Mouse (Mus musculus): ENCODE measurements around the gene Dgcr8. TPM values are rescaled to one million over a fixed set of nuclear protein-coding genes. Genes with fewer than 3 reads are reported as not detected.

Gene Dgcr8
- polyA plus RNA-seq, 1 experiment from 2014 or later: 41.4 TPM

DNA sequence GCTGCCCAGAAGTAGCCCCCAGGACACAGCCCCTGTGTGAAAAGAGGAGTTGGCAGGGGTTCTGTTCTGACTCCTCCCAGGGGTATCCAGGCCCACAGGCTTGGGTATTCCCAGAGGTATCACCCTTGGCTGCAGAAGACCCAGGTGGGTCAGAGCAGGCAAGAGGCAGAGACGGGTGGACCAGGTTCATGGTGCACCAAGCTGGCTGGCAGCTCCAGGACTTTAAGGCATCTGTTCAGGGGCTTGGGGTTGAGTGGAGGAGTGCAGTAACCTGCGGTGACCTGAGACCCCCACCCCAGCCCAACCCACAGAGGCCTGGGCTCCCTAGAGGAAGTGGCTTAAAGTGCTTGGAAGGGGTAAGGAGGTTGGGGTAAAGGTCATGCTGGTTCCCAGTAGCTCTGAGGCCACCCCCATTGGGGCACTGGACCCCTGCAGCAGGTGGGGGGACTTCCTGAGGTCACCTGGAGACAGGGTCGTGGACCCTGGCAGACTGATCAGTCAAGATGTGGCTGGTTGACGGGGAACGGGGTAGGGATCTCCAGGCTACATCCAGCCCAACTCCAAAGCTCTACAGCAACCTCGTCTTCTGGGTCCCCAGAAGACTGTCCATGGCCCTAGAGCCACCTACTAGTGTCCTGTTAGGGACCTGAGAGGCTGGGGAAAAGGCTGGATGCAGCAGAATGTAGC lies 68.0 kb downstream of the Dgcr8 start:
- Histone ChIP-seq H3K4me2 (replicated peaks; ENCODE audit: low read depth, low read length) (no peak overlapping the region), H3K9ac (ENCODE audit: low read depth, low read length) (no peak overlapping the region), H3K36me3 (ENCODE audit: control insufficient read depth, insufficient read depth, low read length) (peaks cover 37% of the 10 kb centered on the region), H3K27me3 (ENCODE audit: control insufficient read depth, insufficient read depth, low read length) (no peaks in the 10 kb centered on the region), H3K4me3 (ENCODE audit: low read length) (no peak overlapping the region), H3K9me3 (ENCODE audit: control insufficient read depth, low read length) (no peaks in the 10 kb centered on the region), H3K27ac (ENCODE audit: low read depth, low read length) (no peak overlapping the region), H3K4me1 (ENCODE audit: control insufficient read depth, insufficient read depth, low read length) (peaks cover 12% of the 10 kb centered on the region)
- WGBS: 88% methylated on average over 6 of the region's 6 CpGs
- ATAC-seq (ENCODE audit: low FRiP score, low TSS enrichment): no peak

DNA sequence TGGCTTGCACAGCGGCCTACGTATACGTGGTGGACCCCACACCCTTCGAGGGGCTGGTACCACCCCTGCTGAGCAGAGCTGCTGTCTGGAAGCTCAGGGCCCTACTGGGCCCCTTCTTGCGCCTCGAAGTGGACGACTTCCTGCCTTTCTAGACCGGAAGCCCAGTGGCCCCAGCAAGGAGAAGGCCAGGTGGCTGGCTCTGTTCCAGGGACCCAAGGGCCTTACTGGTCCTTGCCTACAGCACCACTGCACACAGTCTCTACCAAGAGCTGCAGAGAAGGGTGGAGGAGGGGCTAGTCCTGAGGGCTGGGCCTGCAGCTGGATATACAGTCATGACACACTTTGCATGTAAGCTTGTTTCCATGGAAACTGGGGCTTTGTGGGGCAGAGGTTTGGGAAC lies 69.0 kb downstream of the Dgcr8 start:
- Histone ChIP-seq H3K27me3 (ENCODE audit: control insufficient read depth, insufficient read depth, low read length) (no peaks in the 10 kb centered on the region), H3K9ac (ENCODE audit: low read depth, low read length) (0 out of 2 replicates have a peak overlapping the region, but pooled peaks have one; percentile 23), H3K4me3 (ENCODE audit: low read length) (no peak overlapping the region), H3K9me3 (ENCODE audit: control insufficient read depth, low read length) (no peaks in the 10 kb centered on the region), H3K4me1 (ENCODE audit: control insufficient read depth, insufficient read depth, low read length) (peaks cover 12% of the 10 kb centered on the region), H3K4me2 (replicated peaks; ENCODE audit: low read depth, low read length) (no peak overlapping the region), H3K36me3 (ENCODE audit: control insufficient read depth, insufficient read depth, low read length) (peaks cover 27% of the 10 kb centered on the region), H3K27ac (ENCODE audit: low read depth, low read length) (no peak overlapping the region; the same call in 1 of the 2 replicates)
- ATAC-seq (ENCODE audit: low FRiP score, low TSS enrichment): peak; percentile 60
- WGBS: 41% methylated on average over 8 of the region's 8 CpGs

DNA sequence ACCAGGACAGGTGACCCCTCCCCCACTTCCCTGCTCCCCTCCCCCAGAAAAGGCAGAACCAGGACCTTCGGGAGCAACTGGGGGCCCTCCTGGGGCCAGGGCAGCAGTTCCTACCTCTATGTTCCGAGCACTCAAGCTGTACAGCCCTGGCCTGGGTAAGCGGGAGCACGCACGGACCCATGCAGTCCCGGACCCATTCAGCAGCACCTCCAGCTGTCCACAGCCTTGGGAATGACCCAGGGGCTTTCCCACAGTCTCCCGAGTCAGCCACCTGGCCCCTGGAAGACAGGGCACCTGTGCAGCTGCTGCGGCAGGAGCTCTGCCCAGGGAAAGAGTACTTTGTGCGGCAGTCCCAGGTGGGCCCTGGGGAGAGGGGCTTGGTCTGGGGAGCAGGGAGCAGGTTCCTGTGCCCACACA lies 70.5 kb downstream of the Dgcr8 start:
- no peak overlapping the region for H3K27ac ChIP-seq (ENCODE audit: low read depth, low read length)
- no peak overlapping the region for H3K9ac ChIP-seq (ENCODE audit: low read depth, low read length)
- ATAC-seq (ENCODE audit: low FRiP score, low TSS enrichment): no peak

GRCm38 (mm10) chr16:18217579-18217978 lies 71.5 kb downstream of the Dgcr8 start, which contains the start of gene Ccdc188:
Ccdc188 (plus strand) TSS chr16:18217879.
- no peaks in the 10 kb centered on the region for H3K9me3 ChIP-seq (ENCODE audit: control insufficient read depth, low read length)
- no peaks in the 10 kb centered on the region for H3K27me3 ChIP-seq (ENCODE audit: control insufficient read depth, insufficient read depth, low read length)
- no peak for ATAC-seq (ENCODE audit: low FRiP score, low TSS enrichment)
- no peak within 1 kb of the TSS for H3K4me2 ChIP-seq (replicated peaks; ENCODE audit: low read depth, low read length)
- no peak within 1 kb of the TSS for H3K9ac ChIP-seq (ENCODE audit: low read depth, low read length)
- no peak within 1 kb of the TSS for H3K27ac ChIP-seq (ENCODE audit: low read depth, low read length)
- 92% methylated on average over 4 of the region's 4 CpGs for WGBS
- H3K36me3 ChIP-seq (ENCODE audit: control insufficient read depth, insufficient read depth, low read length): peaks cover 3% of the 10 kb centered on the region
- H3K4me1 ChIP-seq (ENCODE audit: control insufficient read depth, insufficient read depth, low read length): peaks cover 12% of the 10 kb centered on the region
- H3K4me3 ChIP-seq (ENCODE audit: low read length): no peak within 1 kb of the TSS

More for the DNA sequence above, 70.5 kb downstream of the Dgcr8 start:
- H3K4me3 ChIP-seq (ENCODE audit: low read length): no peak overlapping the region
- no peaks in the 10 kb centered on the region for H3K27me3 ChIP-seq (ENCODE audit: control insufficient read depth, insufficient read depth, low read length)
- 75% methylated on average over 9 of the region's 9 CpGs for WGBS
- no peak overlapping the region for H3K4me2 ChIP-seq (replicated peaks; ENCODE audit: low read depth, low read length)
- H3K9me3 ChIP-seq (ENCODE audit: control insufficient read depth, low read length): no peaks in the 10 kb centered on the region
- H3K4me1 ChIP-seq (ENCODE audit: control insufficient read depth, insufficient read depth, low read length): peaks cover 12% of the 10 kb centered on the region
- H3K36me3 ChIP-seq (ENCODE audit: control insufficient read depth, insufficient read depth, low read length): peaks cover 13% of the 10 kb centered on the region

- Histone ChIP-seq H3K4me3 (ENCODE audit: low read length) (no peak overlapping the region), H3K9ac (ENCODE audit: low read depth, low read length) (no peak overlapping the region), H3K36me3 (ENCODE audit: control insufficient read depth, insufficient read depth, low read length) (no peaks in the 10 kb centered on the region), H3K27me3 (ENCODE audit: control insufficient read depth, insufficient read depth, low read length) (no peaks in the 10 kb centered on the region), H3K4me2 (replicated peaks; ENCODE audit: low read depth, low read length) (no peak overlapping the region), H3K9me3 (ENCODE audit: control insufficient read depth, low read length) (no peaks in the 10 kb centered on the region), H3K27ac (ENCODE audit: low read depth, low read length) (no peak overlapping the region), H3K4me1 (ENCODE audit: control insufficient read depth, insufficient read depth, low read length) (peaks cover 3% of the 10 kb centered on the region)
- no peak for ATAC-seq (ENCODE audit: low FRiP score, low TSS enrichment)
- WGBS: 84% methylated on average over 7 of the region's 7 CpGs
Measured at GRCm38 (mm10) chr16:18214858-18215257, 74.2 kb downstream of the Dgcr8 start.

DNA sequence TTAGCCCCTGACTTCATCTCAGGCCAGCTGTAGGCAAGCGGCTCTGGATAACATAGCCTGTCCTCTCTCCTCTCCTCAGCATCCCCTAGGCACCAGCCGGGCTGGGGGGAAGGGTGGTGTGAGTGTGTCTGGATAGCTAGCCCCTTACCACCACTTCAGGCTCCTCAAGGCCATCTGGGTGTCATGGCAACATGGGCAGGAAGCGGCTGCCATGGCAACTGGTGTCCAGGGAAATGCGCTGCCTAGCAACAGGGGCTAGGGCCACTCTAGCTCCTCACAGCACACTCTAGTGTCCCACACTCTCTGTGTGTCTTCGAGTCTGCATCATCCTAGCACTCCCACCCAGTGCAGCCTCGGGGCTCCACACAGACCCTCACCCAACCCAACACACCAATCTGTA lies 75.4 kb downstream of the Dgcr8 start:
- Histone ChIP-seq H3K4me3 (ENCODE audit: low read length) (no peak overlapping the region), H3K9me3 (ENCODE audit: control insufficient read depth, low read length) (no peaks in the 10 kb centered on the region), H3K4me1 (ENCODE audit: control insufficient read depth, insufficient read depth, low read length) (no peaks in the 10 kb centered on the region), H3K36me3 (ENCODE audit: control insufficient read depth, insufficient read depth, low read length) (no peaks in the 10 kb centered on the region), H3K9ac (ENCODE audit: low read depth, low read length) (no peak overlapping the region), H3K4me2 (replicated peaks; ENCODE audit: low read depth, low read length) (no peak overlapping the region), H3K27ac (ENCODE audit: low read depth, low read length) (no peak overlapping the region), H3K27me3 (ENCODE audit: control insufficient read depth, insufficient read depth, low read length) (no peaks in the 10 kb centered on the region; the same call in 1 of the 2 replicates)
- 47% methylated on average over 6 of the region's 6 CpGs for WGBS
- ATAC-seq (ENCODE audit: low FRiP score, low TSS enrichment): peak; percentile 17; the same call in 1 of the 2 replicates

DNA sequence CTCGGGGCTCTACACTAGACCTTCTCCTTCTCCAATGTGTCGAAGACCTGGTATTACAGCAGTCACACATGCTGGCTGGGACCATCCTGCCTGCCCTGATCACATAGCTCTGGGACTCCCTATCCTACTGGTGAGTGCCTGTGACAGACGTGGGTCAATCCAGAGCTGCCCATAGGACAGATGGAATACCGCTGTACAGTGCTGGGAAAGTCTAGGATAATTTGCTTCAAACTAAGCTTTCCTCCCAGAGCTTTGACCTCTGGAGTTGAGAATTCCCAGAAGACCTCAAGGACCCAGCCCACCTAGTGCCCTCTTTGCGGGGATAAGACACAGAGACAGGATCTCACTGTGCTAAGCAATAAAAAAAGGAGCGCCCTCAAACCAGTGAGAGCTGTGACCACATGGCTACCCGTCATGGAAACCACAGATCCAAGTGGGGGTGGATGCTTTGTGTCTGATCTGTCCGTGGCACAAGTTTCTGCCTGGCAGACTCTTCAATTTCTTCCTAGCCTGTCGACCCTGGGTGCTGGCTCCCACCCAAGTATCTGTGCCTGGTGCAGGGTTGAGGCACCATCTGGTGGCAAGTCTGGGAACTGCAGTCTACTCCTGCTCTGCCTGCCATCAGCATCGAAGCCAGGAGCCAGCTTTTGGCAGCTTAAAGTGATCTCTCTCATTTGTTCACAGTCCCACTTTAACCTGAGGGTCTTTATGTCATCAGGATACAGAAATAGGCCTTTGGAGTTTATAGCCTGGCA lies 77.5 kb downstream of the Dgcr8 start:
- H3K4me2 ChIP-seq (replicated peaks; ENCODE audit: low read depth, low read length): no peak overlapping the region
- H3K27ac ChIP-seq (ENCODE audit: low read depth, low read length): no peak overlapping the region
- H3K9ac ChIP-seq (ENCODE audit: low read depth, low read length): no peak overlapping the region
- H3K36me3 ChIP-seq (ENCODE audit: control insufficient read depth, insufficient read depth, low read length): no peaks in the 10 kb centered on the region
- no peaks in the 10 kb centered on the region; the same call in 1 of the 2 replicates for H3K27me3 ChIP-seq (ENCODE audit: control insufficient read depth, insufficient read depth, low read length)
- no peaks in the 10 kb centered on the region for H3K9me3 ChIP-seq (ENCODE audit: control insufficient read depth, low read length)
- ATAC-seq (ENCODE audit: low FRiP score, low TSS enrichment): peak; percentile 22
- H3K4me1 ChIP-seq (ENCODE audit: control insufficient read depth, insufficient read depth, low read length): no peaks in the 10 kb centered on the region
- 46% methylated on average over 10 of the region's 10 CpGs for WGBS
- H3K4me3 ChIP-seq (ENCODE audit: low read length): no peak overlapping the region

GRCm38 (mm10) chr16:18210701-18211416 lies 78.2 kb downstream of the Dgcr8 start:
- H3K27ac ChIP-seq (ENCODE audit: low read depth, low read length): no peak overlapping the region
- WGBS: 27% methylated on average over 8 of the region's 8 CpGs
- H3K4me1 ChIP-seq (ENCODE audit: control insufficient read depth, insufficient read depth, low read length): no peaks in the 10 kb centered on the region
- no peak overlapping the region for H3K4me2 ChIP-seq (replicated peaks; ENCODE audit: low read depth, low read length)
- no peaks in the 10 kb centered on the region for H3K36me3 ChIP-seq (ENCODE audit: control insufficient read depth, insufficient read depth, low read length)
- ATAC-seq (ENCODE audit: low FRiP score, low TSS enrichment): peak; percentile 41
- H3K9me3 ChIP-seq (ENCODE audit: control insufficient read depth, low read length): no peaks in the 10 kb centered on the region
- no peak overlapping the region for H3K9ac ChIP-seq (ENCODE audit: low read depth, low read length)
- no peaks in the 10 kb centered on the region; the same call in 1 of the 2 replicates for H3K27me3 ChIP-seq (ENCODE audit: control insufficient read depth, insufficient read depth, low read length)
- H3K4me3 ChIP-seq (ENCODE audit: low read length): no peak overlapping the region

Measured in kidney, embryonic 14.5 days (tissue).